Mouse (Mus musculus) CH12.LX (cell line): ENCODE data around the gene Dpp6. TPM values are rescaled to one million over a fixed set of nuclear protein-coding genes. Genes with fewer than 3 reads are reported as not detected.

Experiments
- DNase-seq: peaks from one replicate; pipeline ENCODE4 v3.0.0-alpha.2; 2013; ENCODE audit errors: extremely low read depth
- H3K27ac ChIP-seq: 2 replicates; pipeline ENCODE4 v1.5.1; 2012; ENCODE audit warnings: low read depth, mild to moderate bottlenecking, control low read depth, moderate library complexity; ENCODE audit not compliant: insufficient read depth
- H3K27me3 ChIP-seq: replicated peaks from 2 replicates; pipeline ENCODE3; 2012; ENCODE audit warnings: inconsistent platforms
- H3K36me3 ChIP-seq, 2 experiments: replicated peaks in 1 of 2; 2 replicates each; pipeline versions ENCODE3 to v1.6.1; 2012; ENCODE audit warnings: inconsistent platforms in 1 of 2, low read length in 1 of 2, mild to moderate bottlenecking in 1 of 2, mixed read lengths in 1 of 2, moderate library complexity in 1 of 2; ENCODE audit not compliant: control insufficient read depth in 1 of 2, insufficient read depth in 1 of 2
- H3K4me1 ChIP-seq, 2 experiments: 2 replicates each; pipeline ENCODE4 v1.6.1; 2012; ENCODE audit warnings: inconsistent platforms in 1 of 2, moderate library complexity in 1 of 2; ENCODE audit not compliant: insufficient read depth in 2 of 2, control insufficient read depth in 1 of 2
- H3K4me2 ChIP-seq: 2 replicates; pipeline ENCODE4 v1.6.1; 2012; ENCODE audit warnings: low read depth, mild to moderate bottlenecking, control low read depth; ENCODE audit not compliant: poor library complexity, insufficient read depth, severe bottlenecking
- H3K4me3 ChIP-seq, 3 experiments: fragments of 150-350 bp in 1 of 3; sonication (generic) in 1 of 3; replicated peaks in 1 of 3; 2 replicates each; pipeline versions ENCODE3 to v1.5.1; 2011 to 2012; ENCODE audit warnings: low read depth in 2 of 3, low read length in 2 of 3, mild to moderate bottlenecking in 2 of 3, moderate library complexity in 2 of 3, control low read depth in 1 of 3, improper control_type of control experiment in 1 of 3, inconsistent platforms in 1 of 3, mixed read lengths in 1 of 3; ENCODE audit not compliant: poor library complexity in 1 of 3
- H3K79me2 ChIP-seq: replicated peaks from 2 replicates; pipeline ENCODE4 v1.6.1; 2012; ENCODE audit warnings: mild to moderate bottlenecking, moderate library complexity; ENCODE audit not compliant: control insufficient read depth, poor library complexity, insufficient read depth, severe bottlenecking; ENCODE audit errors: extremely low read depth
- H3K9ac ChIP-seq: 2 replicates; pipeline ENCODE4 v1.6.1; 2012; ENCODE audit warnings: low read depth, mild to moderate bottlenecking, control low read depth, moderate library complexity; ENCODE audit not compliant: insufficient read depth
- H3K9me3 ChIP-seq: replicated peaks from 2 replicates; pipeline ENCODE3; 2012; ENCODE audit warnings: low read length, inconsistent platforms, mixed read lengths
- CHD1 ChIP-seq: IDR thresholded peaks from 2 replicates; pipeline ENCODE4 v1.6.1; 2012; ENCODE audit warnings: low read depth, low read length, improper control_type of control experiment, inconsistent platforms
- E2F4 ChIP-seq: IDR thresholded peaks from 2 replicates; pipeline ENCODE4 v1.6.1; 2011; ENCODE audit warnings: low read depth, low read length, improper control_type of control experiment; ENCODE audit not compliant: insufficient replicate concordance
- ETS1 ChIP-seq: conservative IDR thresholded peaks from 2 replicates; pipeline ENCODE4 v1.6.1; 2012; ENCODE audit warnings: low read depth, mild to moderate bottlenecking, inconsistent platforms, low read length, improper control_type of control experiment, moderate library complexity
- GABPA ChIP-seq: IDR thresholded peaks from 2 replicates; pipeline ENCODE4 v1.6.1; 2012; ENCODE audit warnings: low read depth, low read length, improper control_type of control experiment, inconsistent platforms; ENCODE audit not compliant: insufficient replicate concordance
- IRF4 ChIP-seq: IDR thresholded peaks from 2 replicates; pipeline ENCODE4 v1.6.1; 2014; ENCODE audit warnings: low read depth, mild to moderate bottlenecking, inconsistent platforms, low read length, improper control_type of control experiment
- JUN ChIP-seq: IDR thresholded peaks from 2 replicates; pipeline ENCODE4 v1.6.1; 2011; ENCODE audit warnings: low read depth, mild to moderate bottlenecking, low read length, improper control_type of control experiment, moderate library complexity; ENCODE audit not compliant: insufficient read depth
- JUND ChIP-seq: conservative IDR thresholded peaks from 2 replicates; pipeline ENCODE4 v1.6.1; 2011; ENCODE audit warnings: low read depth, low read length, improper control_type of control experiment
- KAT2A ChIP-seq: IDR thresholded peaks from 2 replicates; pipeline ENCODE4 v1.6.1; 2012; ENCODE audit warnings: low read length, improper control_type of control experiment, inconsistent platforms; ENCODE audit not compliant: insufficient replicate concordance
- MAFK ChIP-seq: IDR thresholded peaks from 2 replicates; pipeline ENCODE4 v1.6.1; 2011; ENCODE audit warnings: low read length, improper control_type of control experiment; ENCODE audit not compliant: insufficient replicate concordance
- MAZ ChIP-seq: IDR thresholded peaks from 2 replicates; pipeline ENCODE4 v1.6.1; 2012; ENCODE audit warnings: low read depth, mild to moderate bottlenecking, inconsistent platforms, low read length, improper control_type of control experiment, moderate library complexity
- MEF2A ChIP-seq: IDR thresholded peaks from 2 replicates; pipeline ENCODE4 v1.6.1; 2014; ENCODE audit warnings: low read depth, mild to moderate bottlenecking, inconsistent platforms, low read length, improper control_type of control experiment, borderline replicate concordance
- MYC ChIP-seq: IDR thresholded peaks from 2 replicates; pipeline ENCODE4 v1.6.1; 2011; ENCODE audit warnings: low read depth, mild to moderate bottlenecking, improper control_type of control experiment, low read length
- NELFE ChIP-seq: IDR thresholded peaks from 2 replicates; pipeline ENCODE4 v1.6.1; 2011; ENCODE audit warnings: low read depth, low read length, improper control_type of control experiment
- PAX5 ChIP-seq: IDR thresholded peaks from 2 replicates; pipeline ENCODE4 v1.6.1; 2012; ENCODE audit warnings: low read length, inconsistent platforms, mixed read lengths
- POLR2AphosphoS2 ChIP-seq: IDR thresholded peaks from 2 replicates; pipeline ENCODE4 v1.6.1; 2011; ENCODE audit warnings: low read depth, low read length, improper control_type of control experiment
- RAD21 ChIP-seq: IDR thresholded peaks from 2 replicates; pipeline ENCODE4 v1.6.1; 2011; ENCODE audit warnings: low read depth, mild to moderate bottlenecking, low read length, improper control_type of control experiment, moderate library complexity
- RCOR1 ChIP-seq: conservative IDR thresholded peaks from 2 replicates; pipeline ENCODE4 v1.6.1; 2012; ENCODE audit warnings: low read depth, mild to moderate bottlenecking, inconsistent platforms, low read length, improper control_type of control experiment
- SIN3A ChIP-seq: IDR thresholded peaks from 2 replicates; pipeline ENCODE4 v1.6.1; 2012; ENCODE audit warnings: low read length, improper control_type of control experiment, inconsistent platforms
- SMC3 ChIP-seq: IDR thresholded peaks from 2 replicates; pipeline ENCODE4 v1.6.1; 2011; ENCODE audit warnings: low read depth, low read length, improper control_type of control experiment
- TBP ChIP-seq: conservative IDR thresholded peaks from 2 replicates; pipeline ENCODE4 v1.6.1; 2011; ENCODE audit warnings: low read depth, low read length, improper control_type of control experiment
- UBTF ChIP-seq: IDR thresholded peaks from 2 replicates; pipeline ENCODE4 v1.6.1; 2012; ENCODE audit warnings: low read depth, mild to moderate bottlenecking, inconsistent platforms, low read length, improper control_type of control experiment, moderate library complexity
- USF1 ChIP-seq: IDR thresholded peaks from 2 replicates; pipeline ENCODE4 v1.6.1; 2014; ENCODE audit warnings: low read depth, mild to moderate bottlenecking, inconsistent platforms, low read length, improper control_type of control experiment
- USF2 ChIP-seq: conservative IDR thresholded peaks from 2 replicates; pipeline ENCODE4 v1.6.1; 2011; ENCODE audit warnings: low read depth, low read length, improper control_type of control experiment
- ZMIZ1 ChIP-seq: IDR thresholded peaks from 2 replicates; pipeline ENCODE4 v1.6.1; 2012; ENCODE audit warnings: low read depth, mild to moderate bottlenecking, inconsistent platforms, low read length, improper control_type of control experiment
- ZNF384 ChIP-seq: IDR thresholded peaks from 2 replicates; pipeline ENCODE4 v1.6.1; 2012; ENCODE audit warnings: low read depth, low read length, improper control_type of control experiment, inconsistent platforms
- dilution Hi-C: fragments of 300-500 bp; cut with MboI; formaldehyde crosslinking; loops from 2 replicates; pipeline ENCODE4 v1.14.3; 2020; ENCODE audit warnings: low sequenced_read_pairs; ENCODE audit not compliant: extremely low pct_unique_long_range_greater_than_20kb, extremely low pct_ligation_motif_present
- in situ Hi-C: fragments of 300-500 bp; cut with MboI; formaldehyde crosslinking; loops from 3 replicates; pipeline ENCODE4 v1.14.3; 2019; ENCODE audit warnings: low sequenced_read_pairs, low pct_ligation_motif_present, low pct_unique_long_range_greater_than_20kb, mixed read lengths
- polyA plus RNA-seq: library from polyadenylated mRNA; unstranded; fragments of >175 nt; gene quantifications from 2 replicates; pipeline ENCODE4 v1.2.1, GENCODE M21; 2012; ENCODE audit warnings: low read depth; ENCODE audit not compliant: insufficient read length
- total RNA-seq, 2 experiments: library from RNA; depleted of rRNA; stranded (reverse); fragments of 300-350 nt in 1 of 2; fragments of >200 nt in 1 of 2; gene quantifications; 2 replicates each; pipeline ENCODE4 v1.2.3; 2012 to 2014

The Dpp6 gene
- total and polyA plus RNA-seq, 3 experiments, result not detected

DNA sequence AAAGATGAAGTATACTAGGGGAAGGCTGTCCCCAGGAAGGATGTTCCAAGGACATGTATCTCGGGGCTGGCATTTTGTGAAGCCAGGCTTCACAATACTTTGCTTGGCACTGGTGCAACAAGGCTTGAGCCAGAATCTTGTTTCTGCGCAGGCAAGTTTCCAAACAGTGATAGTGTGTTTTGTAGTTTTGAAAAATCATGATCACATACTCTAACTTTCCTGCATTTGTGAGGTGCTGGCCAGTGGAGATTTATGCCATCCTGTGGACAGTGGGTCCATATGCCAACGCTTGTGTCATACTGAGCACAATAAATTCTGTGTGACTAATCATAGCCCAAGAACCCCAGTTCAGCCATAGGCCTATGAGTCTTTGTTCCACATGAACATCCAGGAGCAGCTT, 558.8 kb downstream of the Dpp6 start:
- Histone ChIP-seq H3K27me3 (no peaks in the 10 kb centered on the region), H3K27ac (no peak overlapping the region), H3K4me2 (no peak overlapping the region), H3K9me3 (peaks cover 28% of the 10 kb centered on the region), H3K36me3 (no peaks in the 10 kb centered on the region), H3K4me1 (no peaks in the 10 kb centered on the region), H3K4me3 (no peak overlapping the region), H3K79me2 (no peaks in the 10 kb centered on the region), H3K9ac (no peak overlapping the region)
- dilution Hi-C loops, result no loop called here
- in situ Hi-C loops, result no loop called here
- TF ChIP-seq ETS1, result no peak
- TF ChIP-seq RAD21, result no peak
- no peak for DNase-seq

DNA sequence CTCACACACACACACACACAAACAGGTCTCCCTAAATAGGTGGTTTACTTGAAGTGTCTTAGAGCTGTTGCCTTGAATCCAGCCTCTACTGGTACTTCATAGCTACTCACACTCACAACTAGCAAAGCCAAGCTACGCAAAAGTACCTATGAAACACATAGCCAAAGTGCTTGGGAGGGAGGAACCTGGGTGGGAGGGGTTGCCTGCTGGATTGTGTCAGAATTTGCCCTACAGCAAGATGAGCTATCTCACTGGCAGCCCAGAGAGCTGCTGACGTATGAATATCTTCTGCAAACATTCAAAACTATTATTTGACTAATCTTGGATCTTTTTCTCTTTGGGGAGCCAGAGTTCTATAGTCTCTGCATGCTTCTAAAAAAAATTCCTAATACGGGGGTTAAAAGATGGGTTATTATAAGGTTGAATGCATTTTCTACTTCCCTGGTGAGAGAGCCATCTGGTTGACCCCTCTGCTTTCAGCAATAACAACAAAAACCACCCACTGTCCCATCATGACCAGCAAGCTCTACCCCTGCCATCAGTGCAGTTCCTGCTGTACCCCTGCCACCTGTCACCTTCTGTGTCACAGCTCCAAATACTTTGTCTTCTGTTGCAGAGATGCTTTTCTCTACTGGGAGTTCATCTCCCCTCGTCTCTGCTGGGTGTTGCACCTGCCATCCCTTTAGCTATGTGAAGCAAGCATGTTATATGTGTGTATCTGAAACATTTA, 563.8 kb downstream of the Dpp6 start:
- Histone ChIP-seq H3K9me3 (peaks cover 23% of the 10 kb centered on the region), H3K36me3 (no peaks in the 10 kb centered on the region), H3K4me3 (no peak overlapping the region), H3K9ac (no peak overlapping the region), H3K27ac (no peak overlapping the region), H3K4me2 (no peak overlapping the region), H3K79me2 (no peaks in the 10 kb centered on the region), H3K4me1 (no peaks in the 10 kb centered on the region), H3K27me3 (no peaks in the 10 kb centered on the region)
- no peak for TF ChIP-seq RCOR1
- TF ChIP-seq UBTF, result no peak
- no peak for TF ChIP-seq MAZ
- no peak for TF ChIP-seq KAT2A
- TF ChIP-seq SIN3A, result no peak
- no peak for TF ChIP-seq NELFE
- no peak for TF ChIP-seq RAD21
- no peak for TF ChIP-seq TBP
- TF ChIP-seq PAX5, result no peak
- no peak for TF ChIP-seq USF2
- in situ Hi-C loops (no loop called here), dilution Hi-C loops (no loop called here)
- no peak for DNase-seq

DNA sequence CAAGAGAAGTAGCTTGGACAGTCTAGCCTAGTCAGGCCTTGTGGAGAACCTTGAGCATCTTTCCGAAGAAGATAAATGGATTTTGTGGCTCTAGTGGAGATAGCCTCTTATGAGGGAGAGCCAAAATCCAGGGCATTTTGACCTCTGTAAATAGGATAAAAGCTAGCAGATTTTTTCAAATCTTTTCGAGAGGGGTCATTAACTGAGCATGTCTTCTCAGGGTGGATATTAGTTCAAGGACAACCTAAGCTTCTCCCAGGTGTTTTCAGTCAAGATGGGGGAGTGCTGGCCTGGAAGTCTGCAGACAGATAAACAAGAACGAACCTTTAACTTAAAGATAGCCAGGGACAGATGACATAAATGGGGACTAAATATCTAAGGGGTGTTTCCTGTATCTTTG, 581.4 kb downstream of the Dpp6 start:
- H3K4me3 ChIP-seq, result no peak overlapping the region
- no peak overlapping the region for H3K4me2 ChIP-seq
- H3K27me3 ChIP-seq, result no peaks in the 10 kb centered on the region
- H3K36me3 ChIP-seq, result no peaks in the 10 kb centered on the region
- H3K9ac ChIP-seq, result no peak overlapping the region
- H3K9me3 ChIP-seq, result peaks cover 30% of the 10 kb centered on the region
- H3K27ac ChIP-seq, result no peak overlapping the region
- H3K4me1 ChIP-seq, result no peaks in the 10 kb centered on the region
- dilution Hi-C loops, result no loop called here
- no peak for DNase-seq
- H3K79me2 ChIP-seq, result no peaks in the 10 kb centered on the region
- in situ Hi-C loops, result no loop called here
- TF ChIP-seq JUND, result no peak
- no peak for TF ChIP-seq MAFK
- TF ChIP-seq E2F4, result no peak
- TF ChIP-seq ZMIZ1, result no peak
- no peak for TF ChIP-seq SIN3A
- TF ChIP-seq TBP, result no peak
- TF ChIP-seq ZNF384, result no peak
- TF ChIP-seq USF2, result no peak
- no peak for TF ChIP-seq JUN
- TF ChIP-seq USF1, result no peak
- no peak for TF ChIP-seq MEF2A
- TF ChIP-seq MYC, result no peak
- TF ChIP-seq POLR2AphosphoS2, result no peak
- no peak for TF ChIP-seq SMC3
- no peak for TF ChIP-seq MAZ
- TF ChIP-seq CHD1, result no peak
- TF ChIP-seq IRF4, result no peak
- no peak for TF ChIP-seq GABPA
